In genomic region chr3:59080919-59081318, GRCm38 (mm10) we compare ENCODE assay signal across 9 mouse cellular contexts. TPM values are rescaled to one million over a fixed set of nuclear protein-coding genes. Genes with fewer than 3 reads are reported as not detected.
DNase-seq lines count a peak whose midpoint lies in the region; ATAC-seq lines count a peak whose summit lies in the region.
"Had no signal": no experiment of that assay in that cellular context is flagged by ENCODE, and none has a peak within 500 bp of the region (broad histone marks: within the 10 kb centered on the region; RNA-seq: fewer than 3 reads in every experiment).

No protein-coding gene starts in this region.

- H3K4me1 ChIP-seq in heart, embryonic 13.5 days: peaks cover 16% of the 10 kb centered on the region
- peaks cover 7% of the 10 kb centered on the region; the same call in 1 of the 2 replicates for H3K4me1 ChIP-seq in liver, embryonic 11.5 days (replicated peaks; ENCODE audit: control insufficient read depth, insufficient read depth, low read length)
- H3K4me1 ChIP-seq in stomach, embryonic 14.5 days (ENCODE audit: control insufficient read depth, insufficient read depth, low read length): 0 out of 2 replicates have a peak, but pooled peaks cover 8% of the 10 kb centered on the region
- H3K4me1 ChIP-seq in midbrain, embryonic 11.5 days (ENCODE audit: control insufficient read depth, insufficient read depth, low read length): no peaks in the 10 kb centered on the region

- no peaks in the 10 kb centered on the region for H3K9me3 ChIP-seq in heart, embryonic 13.5 days
- no peaks in the 10 kb centered on the region for H3K9me3 ChIP-seq in liver, embryonic 11.5 days (ENCODE audit: control insufficient read depth, low read length)
- no peaks in the 10 kb centered on the region for H3K9me3 ChIP-seq in stomach, embryonic 14.5 days (ENCODE audit: control insufficient read depth, low read depth, low read length)
- no peaks in the 10 kb centered on the region for H3K9me3 ChIP-seq in midbrain, embryonic 11.5 days (ENCODE audit: control insufficient read depth, low read length)

- no peak overlapping the region for H3K4me3 ChIP-seq in heart, embryonic 13.5 days
- H3K4me3 ChIP-seq in liver, embryonic 11.5 days (ENCODE audit: low read depth, low read length): no peak overlapping the region
- H3K4me3 ChIP-seq in stomach, embryonic 14.5 days (ENCODE audit: low read depth, low read length): no peak overlapping the region
- no peak overlapping the region for H3K4me3 ChIP-seq in midbrain, embryonic 11.5 days (ENCODE audit: low read depth, low read length)

- no peak overlapping the region for H3K27ac ChIP-seq in heart, embryonic 13.5 days (replicated peaks)
- H3K27ac ChIP-seq in liver, embryonic 11.5 days (ENCODE audit: low read depth, low read length): no peak overlapping the region
- no peak overlapping the region for H3K27ac ChIP-seq in stomach, embryonic 14.5 days (ENCODE audit: low read length)
- no peak overlapping the region for H3K27ac ChIP-seq in midbrain, embryonic 11.5 days (ENCODE audit: low read depth, low read length)

- no peak for ATAC-seq in heart, embryonic 13.5 days (ENCODE audit: extremely low read depth, insufficient number of reproducible peaks, low FRiP score, low TSS enrichment)
- ATAC-seq in liver, embryonic 11.5 days (replicated peaks; ENCODE audit: low FRiP score): 0 out of 2 replicates have a peak, but pooled peaks have one; percentile 26
- ATAC-seq in stomach, embryonic 14.5 days (ENCODE audit: insufficient number of reproducible peaks, insufficient read depth, low FRiP score, low read depth): peak; percentile 69; the same call in 1 of the 2 replicates
- no peak for ATAC-seq in midbrain, embryonic 11.5 days (ENCODE audit: low FRiP score)

- H3K27me3 ChIP-seq in heart, embryonic 13.5 days (replicated peaks): no peaks in the 10 kb centered on the region
- H3K27me3 ChIP-seq in liver, embryonic 11.5 days (replicated peaks; ENCODE audit: control insufficient read depth, insufficient read depth, low read length): no peaks in the 10 kb centered on the region
- no peaks in the 10 kb centered on the region for H3K27me3 ChIP-seq in stomach, embryonic 14.5 days (ENCODE audit: control insufficient read depth, insufficient read depth, low read length)
- no peaks in the 10 kb centered on the region for H3K27me3 ChIP-seq in midbrain, embryonic 11.5 days (ENCODE audit: control insufficient read depth, insufficient read depth, low read length)

- DNase-seq in heart, adult 11 months: no peak
- DNase-seq in cerebellum, adult 9-10 months: peak; percentile 41
- no peak for DNase-seq in liver, embryonic 11.5 days (ENCODE audit: low spot score)
- no peak for DNase-seq in layer of hippocampus, postnatal 10 days (ENCODE audit: low spot score in 2 of 2)
- no peak for DNase-seq in frontal cortex, adult 2 months (ENCODE audit: extremely low spot score in 1 of 2, low spot score in 1 of 2)
- DNase-seq in midbrain, embryonic 11.5 days (ENCODE audit: low spot score, missing footprints): no peak

- WGBS in heart, embryonic 13.5 days: 17% methylated on average over 7 of the region's 7 CpGs
- 17% methylated on average over 7 of the region's 7 CpGs for WGBS in liver, embryonic 11.5 days
- WGBS in stomach, embryonic 14.5 days: 10% methylated on average over 7 of the region's 7 CpGs
- WGBS in midbrain, embryonic 11.5 days: 26% methylated on average over 7 of the region's 7 CpGs

- H3K9ac ChIP-seq in heart, embryonic 13.5 days: 0 out of 2 replicates have a peak overlapping the region, but pooled peaks have one; percentile 17
- no peak overlapping the region for H3K9ac ChIP-seq in liver, embryonic 11.5 days (ENCODE audit: low read depth, low read length)
- H3K9ac ChIP-seq in stomach, embryonic 14.5 days (replicated peaks; ENCODE audit: low read depth, low read length): no peak overlapping the region
- no peak overlapping the region for H3K9ac ChIP-seq in midbrain, embryonic 11.5 days (ENCODE audit: low read length)

- 0 out of 2 replicates have a peak, but pooled peaks cover 3% of the 10 kb centered on the region for H3K36me3 ChIP-seq in heart, embryonic 13.5 days
- no peaks in the 10 kb centered on the region for H3K36me3 ChIP-seq in liver, embryonic 11.5 days (ENCODE audit: control insufficient read depth, insufficient read depth, low read length)
- H3K36me3 ChIP-seq in stomach, embryonic 14.5 days (ENCODE audit: control insufficient read depth, insufficient read depth, low read length): no peaks in the 10 kb centered on the region
- no peaks in the 10 kb centered on the region for H3K36me3 ChIP-seq in midbrain, embryonic 11.5 days (ENCODE audit: control insufficient read depth, insufficient read depth, low read length)

- H3K4me2 ChIP-seq in heart, embryonic 13.5 days: peak overlapping the region; percentile 19
- no peak overlapping the region for H3K4me2 ChIP-seq in liver, embryonic 11.5 days
- no peak overlapping the region for H3K4me2 ChIP-seq in stomach, embryonic 14.5 days (replicated peaks; ENCODE audit: low read depth, low read length)
- no peak overlapping the region for H3K4me2 ChIP-seq in midbrain, embryonic 11.5 days

RNA-seq across cellular contexts. Expression of gene Gpr171, which starts 20.7 kb away (rescaled TPM):
- polyA plus RNA-seq in heart, embryonic 13.5 days (2015; fragmentation: Nextera tagmentation; extraction: Ambion mirVana): 0.66 and 0.68 TPM in 2 replicates
- polyA plus RNA-seq in liver, embryonic 11.5 days (2014; fragmentation: Nextera tagmentation; extraction: Ambion mirVana): 2.3 and 2.8 TPM in 2 replicates
- 0.77 and 1.3 TPM in 2 replicates for polyA plus RNA-seq in stomach, embryonic 14.5 days (2014; fragmentation: Nextera tagmentation; extraction: Ambion mirVana)
- total RNA-seq in layer of hippocampus, postnatal 10 days (2021): not detected
- polyA plus RNA-seq in frontal cortex, adult 2 months (2012; rRNA removed): not detected in 2 replicates
- polyA plus RNA-seq in midbrain, embryonic 11.5 days (2014; fragmentation: Nextera tagmentation; extraction: Ambion mirVana): 0.62 and 0.72 TPM in 2 replicates
- total RNA-seq: MEL had no signal

Comparison
In these comparisons a context has a peak if more than half of its experiments do, and no peak if none do; other contexts are left out.
1. ATAC-seq: peak in liver, embryonic 11.5 days (single experiment) and stomach, embryonic 14.5 days (single experiment); none in heart, embryonic 13.5 days (single experiment) and midbrain, embryonic 11.5 days (single experiment).